Mouse (Mus musculus) erythroblast, embryonic 14.5 days (primary cell): ENCODE measurements at regions not wholly inside any gene's neighbourhood (a gene's known extent, or its start where the extent isn't known, plus 50 kb on each side); places are given as distances from the start of the nearest gene placed in this dataset.

Source experiments
- H3K27me3 ChIP-seq: 2 replicates; pipeline ENCODE4 v1.6.1; 2012; ENCODE audit warnings: inconsistent platforms; ENCODE audit not compliant: control insufficient read depth
- H3K36me3 ChIP-seq: 2 replicates; pipeline ENCODE4 v1.6.1; 2012; ENCODE audit warnings: mild to moderate bottlenecking, inconsistent platforms; ENCODE audit not compliant: control insufficient read depth
- H3K4me1 ChIP-seq: 2 replicates; pipeline ENCODE4 v1.6.1; 2012; ENCODE audit warnings: inconsistent platforms; ENCODE audit not compliant: control insufficient read depth
- H3K4me3 ChIP-seq: replicated peaks from 2 replicates; pipeline ENCODE3; 2012; ENCODE audit warnings: moderate library complexity, mild to moderate bottlenecking, inconsistent platforms
- H3K9me3 ChIP-seq: 2 replicates; pipeline ENCODE4 v1.6.1; 2012; ENCODE audit warnings: low read length, inconsistent platforms, mixed read lengths; ENCODE audit not compliant: control insufficient read depth
- GATA1 ChIP-seq: IDR thresholded peaks from 2 replicates; pipeline ENCODE4 v1.6.1; 2012; ENCODE audit warnings: low read length, inconsistent platforms, mixed read lengths
- TAL1 ChIP-seq: IDR thresholded peaks from 3 replicates; pipeline ENCODE4 v1.6.1; 2012; ENCODE audit warnings: low read length, inconsistent platforms, mixed read lengths

DNA sequence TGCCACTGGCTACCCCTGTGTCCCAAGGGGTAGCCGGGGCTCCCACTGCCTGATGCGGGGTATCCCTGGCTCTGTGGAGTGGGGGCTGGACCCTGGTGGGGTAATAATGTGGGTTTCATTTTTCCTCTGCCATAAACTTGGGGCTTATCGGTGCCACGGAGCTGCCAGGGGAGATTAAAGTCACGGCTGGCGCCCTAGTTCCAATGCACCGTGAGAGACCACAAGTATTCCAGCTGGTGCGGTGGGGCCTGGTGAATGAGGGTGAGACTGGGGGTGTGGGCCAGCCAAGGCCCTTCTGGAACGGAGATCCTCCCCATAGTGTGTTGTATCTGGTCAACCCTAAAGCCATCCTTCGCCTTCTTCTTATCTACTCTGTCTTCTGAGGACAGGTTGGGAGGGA is 153.3 kb downstream of the Pja1 start:
- H3K36me3 ChIP-seq = no peaks in the 10 kb centered on the region
- H3K9me3 ChIP-seq = no peaks in the 10 kb centered on the region
- TF ChIP-seq GATA1 (no peak), TAL1 (no peak)
- peaks cover 8% of the 10 kb centered on the region for H3K27me3 ChIP-seq
- H3K4me1 ChIP-seq = no peaks in the 10 kb centered on the region
- H3K4me3 ChIP-seq = no peak overlapping the region

DNA sequence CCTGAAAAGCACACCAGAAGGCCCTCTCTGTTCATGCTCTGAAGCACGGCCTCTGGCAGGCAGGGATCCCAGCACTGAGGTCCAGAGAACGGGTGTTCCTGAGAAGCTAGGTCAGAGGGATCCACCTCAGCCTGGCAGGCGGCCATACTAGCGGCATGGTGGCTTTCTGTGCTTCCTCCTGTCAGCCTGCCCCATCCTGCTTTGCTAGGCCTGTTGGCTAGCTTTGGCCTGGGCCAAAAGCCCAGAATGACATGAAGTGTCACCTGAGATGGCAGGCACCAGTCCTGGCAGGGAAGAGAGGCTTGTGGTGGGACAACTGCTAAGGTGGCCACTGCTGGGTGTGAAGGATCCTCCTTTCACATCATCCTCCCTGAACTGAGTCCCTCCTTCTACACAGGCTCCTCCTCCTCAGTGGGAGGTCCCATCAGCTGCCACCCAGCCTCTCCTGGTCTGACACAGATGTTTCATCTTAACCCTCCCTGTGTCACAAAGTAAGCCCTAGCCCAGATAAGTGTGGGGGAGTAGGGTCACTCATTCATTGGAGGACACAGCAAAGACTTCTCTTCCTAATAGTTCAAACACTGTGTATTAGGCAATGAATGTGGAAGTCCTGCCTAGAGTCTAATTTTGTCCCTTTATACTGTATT is 154.5 kb downstream of the Pja1 start:
- no peak for TF ChIP-seq TAL1
- TF ChIP-seq GATA1 = no peak
- no peaks in the 10 kb centered on the region for H3K36me3 ChIP-seq
- H3K4me1 ChIP-seq = no peaks in the 10 kb centered on the region
- H3K9me3 ChIP-seq = no peaks in the 10 kb centered on the region
- peaks cover 8% of the 10 kb centered on the region for H3K27me3 ChIP-seq
- H3K4me3 ChIP-seq = no peak overlapping the region

DNA sequence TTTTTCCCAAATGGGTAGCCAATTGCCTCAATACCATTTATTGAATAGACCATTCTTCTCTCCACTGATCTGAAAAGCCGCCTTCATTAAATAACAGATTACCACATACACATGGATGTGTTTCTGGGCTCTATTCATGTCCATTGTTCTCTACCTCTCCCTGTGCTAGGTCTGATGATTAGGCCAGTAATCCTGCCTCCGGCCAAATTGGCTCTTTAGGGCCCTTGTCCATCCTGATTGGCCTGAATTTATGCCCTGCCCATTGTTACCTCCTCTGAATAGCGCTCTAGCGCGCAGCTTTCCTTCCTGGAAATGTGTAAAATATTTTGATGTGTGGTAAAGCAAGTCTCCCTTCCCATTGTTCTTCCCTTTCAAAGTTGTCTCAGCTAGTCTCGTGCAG is 163.2 kb downstream of the Efnb1 start:
- TF ChIP-seq GATA1 = no peak
- no peak for TF ChIP-seq TAL1
- peaks cover 20% of the 10 kb centered on the region for H3K27me3 ChIP-seq

DNA sequence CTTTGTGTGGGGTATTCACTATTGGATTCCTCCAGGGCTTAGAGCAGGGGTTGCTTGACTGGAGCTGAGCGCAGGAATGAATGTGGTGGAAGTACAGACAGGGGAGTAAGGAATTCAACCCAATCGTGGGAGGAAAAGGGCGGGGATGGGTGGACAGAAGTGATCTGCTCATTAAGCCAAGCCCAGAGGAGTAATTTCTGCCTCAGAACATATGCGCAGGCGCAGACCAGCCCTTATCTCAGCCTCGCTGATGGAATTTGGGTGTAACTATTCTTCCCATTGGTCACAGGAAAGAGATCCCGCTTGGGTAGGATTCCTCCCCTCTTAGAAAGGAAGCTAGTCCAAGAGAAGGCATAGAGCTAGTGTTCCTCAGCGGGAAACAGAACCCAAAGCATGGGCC is 158.8 kb downstream of the Efnb1 start:
- H3K4me1 ChIP-seq = no peaks in the 10 kb centered on the region; the same call in 1 of the 2 replicates
- no peaks in the 10 kb centered on the region for H3K36me3 ChIP-seq
- no peaks in the 10 kb centered on the region for H3K9me3 ChIP-seq
- H3K27me3 ChIP-seq = peaks cover 24% of the 10 kb centered on the region
- H3K4me3 ChIP-seq = no peak overlapping the region
- TF ChIP-seq TAL1 (no peak), GATA1 (no peak)

More for the DNA sequence above, 163.2 kb downstream of the Efnb1 start:
- Histone ChIP-seq H3K4me1 (no peaks in the 10 kb centered on the region), H3K36me3 (no peaks in the 10 kb centered on the region), H3K4me3 (no peak overlapping the region), H3K9me3 (no peaks in the 10 kb centered on the region)

DNA sequence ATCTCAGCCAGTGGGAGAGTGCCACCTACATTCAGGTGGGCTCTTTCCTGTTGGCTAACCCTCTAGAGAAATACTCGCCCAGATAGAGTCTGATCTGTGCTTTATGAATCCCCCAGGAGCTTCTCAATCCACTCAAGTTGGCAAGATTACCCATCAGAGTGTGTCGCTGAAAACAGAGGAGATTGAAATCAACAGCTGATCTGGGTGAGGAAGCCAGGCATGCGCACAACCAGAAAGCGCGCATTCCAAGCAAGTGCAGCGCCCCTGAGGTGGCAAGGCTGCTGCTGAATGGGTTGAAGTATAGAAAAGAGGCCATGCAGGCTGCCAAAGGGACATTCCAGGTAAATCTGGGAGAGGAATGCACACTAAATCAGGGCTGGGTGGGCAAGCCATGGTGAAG is 158.0 kb downstream of the Efnb1 start:
- Histone ChIP-seq H3K27me3 (peaks cover 24% of the 10 kb centered on the region), H3K4me3 (no peak overlapping the region), H3K9me3 (no peaks in the 10 kb centered on the region), H3K4me1 (no peaks in the 10 kb centered on the region; the same call in 1 of the 2 replicates), H3K36me3 (no peaks in the 10 kb centered on the region)
- TF ChIP-seq TAL1 (no peak), GATA1 (no peak)

DNA sequence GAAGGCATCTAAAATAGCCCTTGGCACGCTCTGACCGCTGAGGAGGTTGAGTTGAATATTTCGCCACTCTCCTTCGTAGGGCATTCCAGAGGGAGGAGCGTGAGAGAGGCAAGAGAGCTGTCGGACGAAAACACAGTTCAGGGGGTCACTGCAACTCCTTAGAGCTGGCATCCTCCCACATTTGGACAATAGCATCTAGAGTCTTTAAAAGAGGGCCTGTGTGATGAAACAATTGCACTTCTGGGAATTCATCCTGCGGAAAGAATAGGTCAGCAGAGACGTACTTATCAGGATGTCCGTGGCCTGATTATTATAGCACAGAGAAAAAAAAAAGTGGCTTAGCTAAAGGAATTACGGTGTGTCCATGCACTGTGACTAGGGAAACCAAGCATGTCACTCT is 156.8 kb downstream of the Efnb1 start:
- H3K9me3 ChIP-seq = no peaks in the 10 kb centered on the region
- TF ChIP-seq GATA1 = no peak
- no peak for TF ChIP-seq TAL1
- H3K4me3 ChIP-seq = no peak overlapping the region
- peaks cover 19% of the 10 kb centered on the region for H3K27me3 ChIP-seq
- H3K36me3 ChIP-seq = no peaks in the 10 kb centered on the region
- H3K4me1 ChIP-seq = no peaks in the 10 kb centered on the region; the same call in 1 of the 2 replicates

DNA sequence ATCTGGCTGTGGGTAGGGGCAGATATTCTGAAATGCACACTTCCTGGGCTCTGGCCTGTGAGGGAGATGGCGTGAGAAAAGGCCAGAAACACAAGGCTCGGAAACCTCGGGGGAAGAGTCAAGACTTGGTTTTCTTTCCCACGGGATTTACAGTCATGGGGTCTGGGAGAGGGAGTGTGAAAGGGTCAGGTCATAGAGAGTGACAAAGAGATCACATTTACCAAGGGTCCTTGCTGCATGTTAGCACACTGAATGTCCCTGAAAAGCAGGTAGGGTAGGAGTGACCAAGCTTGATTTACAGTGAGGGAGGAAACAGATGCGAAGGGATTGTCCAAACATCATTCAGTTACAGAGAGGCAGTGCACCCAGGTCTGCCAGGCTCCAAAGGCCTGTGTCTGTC is 156.0 kb downstream of the Efnb1 start:
- Histone ChIP-seq H3K9me3 (no peaks in the 10 kb centered on the region), H3K27me3 (peaks cover 19% of the 10 kb centered on the region), H3K36me3 (no peaks in the 10 kb centered on the region), H3K4me3 (no peak overlapping the region), H3K4me1 (no peaks in the 10 kb centered on the region; the same call in 1 of the 2 replicates)
- TF ChIP-seq GATA1 (no peak), TAL1 (no peak)

DNA sequence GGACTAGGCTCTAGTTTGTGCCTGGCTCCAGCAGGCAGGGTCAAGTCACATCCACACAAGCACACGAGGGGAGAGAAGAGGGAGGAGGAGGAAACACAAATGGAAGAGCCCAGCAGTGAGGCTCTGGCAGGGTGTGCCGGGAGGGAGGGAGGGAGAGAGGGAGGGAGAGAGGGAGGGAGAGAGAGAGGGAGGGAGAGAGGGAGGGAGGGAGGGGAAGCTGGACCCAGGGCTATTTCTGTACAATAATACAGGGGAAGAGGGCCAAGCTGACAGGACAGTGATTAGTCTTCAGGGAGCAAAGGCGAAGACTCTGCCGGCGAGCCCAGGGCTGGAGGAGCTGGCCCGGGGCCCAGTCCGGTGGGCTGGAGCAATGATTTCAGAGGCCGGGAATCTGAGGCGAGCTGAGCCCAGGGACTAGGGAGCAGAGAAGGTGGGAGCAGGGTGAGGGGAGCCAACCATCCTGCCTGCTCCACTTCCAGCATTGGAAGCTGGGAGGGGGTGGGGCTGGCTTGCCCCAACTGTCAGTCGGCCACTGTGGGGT is 155.6 kb downstream of the Efnb1 start:
- Histone ChIP-seq H3K36me3 (no peaks in the 10 kb centered on the region), H3K4me1 (no peaks in the 10 kb centered on the region; the same call in 1 of the 2 replicates), H3K27me3 (peaks cover 19% of the 10 kb centered on the region), H3K4me3 (no peak overlapping the region), H3K9me3 (no peaks in the 10 kb centered on the region)
- TF ChIP-seq GATA1 (no peak), TAL1 (no peak)

DNA sequence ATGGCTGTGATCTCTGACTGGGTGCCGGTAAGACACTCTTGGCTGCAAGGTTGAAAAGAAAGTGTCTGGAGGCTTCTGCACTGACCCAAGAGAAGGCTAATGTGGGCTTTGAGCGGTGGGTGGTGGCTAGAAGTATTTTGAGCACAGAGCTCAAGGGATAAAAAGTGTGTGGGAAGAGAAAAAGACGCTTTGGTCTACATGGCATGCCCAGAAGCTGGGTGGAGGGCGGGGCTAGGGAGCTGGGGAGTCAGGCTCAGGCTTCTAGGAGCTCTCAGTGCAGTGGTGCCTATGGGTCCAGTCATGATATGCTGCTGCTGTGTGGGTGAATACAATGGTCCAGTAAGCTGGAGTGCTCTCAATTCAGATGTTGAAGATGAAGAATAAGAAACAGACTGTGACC is 152.1 kb downstream of the Efnb1 start:
- H3K27me3 ChIP-seq = peaks cover 10% of the 10 kb centered on the region; the same call in 1 of the 2 replicates
- no peaks in the 10 kb centered on the region; the same call in 1 of the 2 replicates for H3K4me1 ChIP-seq
- H3K9me3 ChIP-seq = no peaks in the 10 kb centered on the region
- TF ChIP-seq GATA1 (no peak), TAL1 (no peak)
- H3K4me3 ChIP-seq = no peak overlapping the region
- H3K36me3 ChIP-seq = no peaks in the 10 kb centered on the region

DNA sequence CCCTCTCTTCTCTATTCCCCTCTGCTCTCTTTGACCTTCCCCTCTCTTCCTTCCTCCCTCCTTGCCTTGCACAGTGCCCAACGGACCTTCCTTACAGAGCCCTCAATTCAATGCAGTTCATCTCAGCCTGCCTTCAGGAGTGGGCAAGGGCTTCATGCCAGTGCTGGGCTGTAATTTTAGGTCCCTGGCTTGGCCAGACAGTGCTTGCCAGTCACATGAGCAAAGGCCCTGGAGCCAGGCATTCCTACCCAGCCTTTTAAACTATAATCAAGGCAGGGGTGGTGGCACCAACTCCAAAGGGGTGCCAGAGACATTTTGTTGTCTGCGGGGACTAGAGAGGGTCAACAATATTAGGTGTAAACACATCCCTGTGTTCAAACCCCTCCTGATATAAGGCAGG is 150.9 kb downstream of the Efnb1 start:
- TF ChIP-seq GATA1 (no peak), TAL1 (no peak)
- H3K9me3 ChIP-seq = no peaks in the 10 kb centered on the region
- H3K4me3 ChIP-seq = no peak overlapping the region
- no peaks in the 10 kb centered on the region; the same call in 1 of the 2 replicates for H3K4me1 ChIP-seq
- H3K36me3 ChIP-seq = no peaks in the 10 kb centered on the region
- H3K27me3 ChIP-seq = peaks cover 10% of the 10 kb centered on the region; the same call in 1 of the 2 replicates
